Mouse (Mus musculus): Measurements from ENCODE around the gene Cdc34. TPM values are rescaled to one million over a fixed set of nuclear protein-coding genes. Genes with fewer than 3 reads are reported as not detected.

The Cdc34 gene
- total RNA-seq, 2 experiments from 2014 or later: 75.9 to 78.0 TPM

DNA sequence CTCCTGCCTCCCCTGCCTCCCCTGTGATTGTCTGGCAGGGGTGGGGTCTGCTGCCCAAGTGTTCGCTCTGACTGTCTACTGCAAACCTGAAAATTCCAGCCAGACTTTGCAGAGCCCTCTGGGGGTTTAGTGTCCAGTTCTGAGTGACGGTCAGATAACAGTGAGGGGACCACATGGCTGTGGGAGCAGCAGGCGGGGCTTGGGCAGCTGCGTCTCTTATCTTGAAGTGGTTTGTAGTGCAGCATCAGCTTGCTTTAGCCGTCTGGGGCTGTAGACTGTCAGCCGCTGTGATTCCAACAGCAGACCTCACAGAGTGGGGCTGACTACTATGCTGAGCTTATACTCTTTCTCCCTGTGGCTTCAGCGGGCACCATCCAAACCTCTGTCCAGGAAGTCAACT is 27.3 kb downstream of the Cdc34 start:
- intact Hi-C loops (cut with DNase I): no loop called here

GRCm38 (mm10) chr10:79712029-79712428 is 30.0 kb downstream of the Cdc34 start:
- intact Hi-C loops (cut with DNase I): no loop called here
- DNase-seq (ENCODE audit: low spot score in 2 of 2): no peak

More for the DNA sequence above, 27.3 kb downstream of the Cdc34 start:
- no peak for DNase-seq (ENCODE audit: low spot score in 2 of 2)

DNA sequence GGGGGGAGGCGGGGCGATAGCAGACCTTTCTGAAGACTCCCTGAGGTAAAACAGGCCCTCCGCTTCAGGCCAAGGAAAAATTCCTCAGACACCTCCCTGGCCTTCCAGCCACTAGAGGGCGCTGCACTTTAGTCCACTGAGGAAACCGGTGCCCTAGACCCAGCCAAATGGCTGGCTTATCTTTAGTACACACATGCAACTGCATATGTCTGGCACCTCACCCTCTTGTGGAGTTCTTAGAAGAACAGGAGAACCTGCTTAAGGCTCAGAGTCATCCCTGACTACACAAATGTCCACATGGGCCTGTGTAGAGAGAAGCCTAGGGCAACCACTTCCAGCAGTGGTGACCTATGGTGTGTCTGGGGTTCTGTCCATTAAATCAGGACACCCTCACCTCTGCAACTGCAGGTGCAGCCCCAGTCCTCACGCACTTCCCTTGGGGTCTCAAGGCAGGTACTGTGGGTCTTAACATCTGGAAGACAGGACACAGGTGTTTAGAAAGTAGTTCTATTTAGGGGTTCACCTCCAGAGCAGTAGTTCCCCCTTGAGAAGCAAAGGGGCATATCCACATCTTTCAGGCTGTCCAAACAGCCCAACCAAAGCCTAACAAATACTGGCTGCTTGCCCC is 30.6 kb downstream of the Cdc34 start:
- intact Hi-C loops (cut with DNase I): no loop called here
- DNase-seq (ENCODE audit: low spot score in 2 of 2): peak; percentile 73 to 84

GRCm38 (mm10) chr10:79713163-79713562 is 31.2 kb downstream of the Cdc34 start:
- no peak for DNase-seq (ENCODE audit: low spot score in 2 of 2)
- intact Hi-C loops (cut with DNase I): no loop called here

- DNase-seq (ENCODE audit: low spot score in 2 of 2): no peak
- intact Hi-C loops (cut with DNase I): no loop called here
Observed at GRCm38 (mm10) chr10:79714996-79715395, 33.0 kb downstream of the Cdc34 start.

- intact Hi-C loops (cut with DNase I): no loop called here
- DNase-seq (ENCODE audit: low spot score in 2 of 2): no peak
Observed at GRCm38 (mm10) chr10:79716254-79716987, 34.4 kb downstream of the Cdc34 start, which contains the start of gene Hcn2. Hcn2 (plus strand) TSS chr10:79716634.

DNA sequence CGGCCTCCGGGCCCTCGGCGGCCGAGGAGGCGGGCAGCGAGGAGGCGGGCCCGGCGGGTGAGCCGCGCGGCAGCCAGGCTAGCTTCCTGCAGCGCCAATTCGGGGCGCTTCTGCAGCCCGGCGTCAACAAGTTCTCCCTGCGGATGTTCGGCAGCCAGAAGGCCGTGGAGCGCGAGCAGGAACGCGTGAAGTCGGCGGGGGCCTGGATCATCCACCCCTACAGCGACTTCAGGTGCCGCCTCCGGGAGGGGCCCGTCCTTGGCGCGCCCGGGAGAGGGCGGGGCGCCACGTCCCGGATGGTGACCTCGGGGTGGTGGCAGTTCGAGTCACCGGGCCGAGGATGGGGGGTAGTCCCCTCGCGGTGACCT is 35.0 kb downstream of the Cdc34 start:
- peak; percentile 61 to 66 for DNase-seq (ENCODE audit: low spot score in 2 of 2)
- intact Hi-C loops (cut with DNase I): no loop called here

DNA sequence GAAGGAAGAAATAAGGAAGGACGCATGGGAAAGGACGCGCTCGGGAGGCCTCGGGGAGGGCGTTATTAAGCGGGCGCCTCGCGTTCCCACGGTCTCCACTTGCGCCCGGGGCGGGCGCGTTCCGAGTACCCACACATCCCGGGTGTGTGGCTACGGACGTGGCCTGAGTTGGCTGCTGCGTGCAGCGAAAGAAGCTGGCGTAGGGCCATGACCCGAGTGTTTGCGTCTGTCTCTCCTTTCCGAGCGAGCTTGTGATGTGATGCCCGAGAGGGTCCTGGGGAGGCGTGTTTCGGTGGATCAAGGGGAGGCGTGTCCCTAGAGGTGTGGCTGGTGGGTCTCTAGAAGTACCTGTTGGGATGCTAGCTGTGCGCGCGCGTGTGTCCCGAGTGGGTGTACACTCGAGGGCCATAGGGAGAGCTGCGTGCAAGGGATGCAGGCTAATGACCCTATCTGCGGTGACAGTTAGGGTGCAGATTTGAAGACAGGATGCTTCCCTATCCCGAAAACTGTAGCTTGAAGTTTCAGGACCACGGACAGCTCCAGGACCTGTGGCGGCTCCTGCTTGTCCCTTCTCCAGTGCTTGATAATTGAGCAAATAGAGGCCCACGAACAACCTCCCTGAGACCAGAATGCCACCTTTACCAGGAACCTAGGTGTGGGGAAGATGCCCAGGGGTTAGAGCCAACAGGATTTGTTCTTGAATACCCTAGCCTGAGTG is 35.8 kb downstream of the Cdc34 start:
- no peak for DNase-seq (ENCODE audit: low spot score in 2 of 2)

DNA sequence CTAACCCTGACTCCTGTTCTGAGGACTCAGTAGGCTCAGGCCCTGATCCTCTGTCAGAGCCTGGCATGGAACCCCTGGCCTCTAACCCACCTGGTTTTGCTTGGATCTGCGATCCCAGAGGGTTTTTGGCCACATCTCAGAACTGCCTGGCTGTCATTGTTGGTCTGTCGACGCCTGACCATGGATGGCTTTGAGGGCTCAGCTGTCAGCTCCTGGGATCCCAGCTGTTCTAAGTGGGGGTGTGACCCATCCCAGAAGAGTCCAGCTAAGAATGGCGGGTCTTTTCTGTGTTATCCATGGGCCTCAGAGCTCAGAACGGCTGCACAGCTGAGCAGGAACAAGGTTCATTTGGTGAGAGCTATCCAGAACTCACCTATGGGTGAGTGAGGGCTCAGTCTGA is 39.1 kb downstream of the Cdc34 start:
- intact Hi-C loops (cut with DNase I): loop anchor here (5.0 kb wide), 1 partner anchor 101 kb away; the partner anchor contains the start of gene Misp
- DNase-seq (ENCODE audit: low spot score in 2 of 2): no peak

More for the DNA sequence above, 35.8 kb downstream of the Cdc34 start:
- intact Hi-C loops (cut with DNase I): no loop called here

GRCm38 (mm10) chr10:79723047-79723446 is 41.1 kb downstream of the Cdc34 start:
- intact Hi-C loops (cut with DNase I): loop anchor here (5.0 kb wide), 1 partner anchor 99 kb away; the partner anchor contains the start of gene Misp
- no peak for DNase-seq (ENCODE audit: low spot score in 2 of 2)

- DNase-seq (ENCODE audit: low spot score in 2 of 2): no peak
- intact Hi-C loops (cut with DNase I): loop anchor here (5.0 kb wide), 1 partner anchor 99 kb away; the partner anchor contains the start of gene Misp
Observed at GRCm38 (mm10) chr10:79723692-79724091, 41.7 kb downstream of the Cdc34 start.

GRCm38 (mm10) chr10:79726090-79726489 is 44.1 kb downstream of the Cdc34 start:
- DNase-seq (ENCODE audit: low spot score in 2 of 2): no peak
- intact Hi-C loops (cut with DNase I): loop anchor here (1.0 kb wide), 1 partner anchor 31 kb away; no protein-coding TSS in a partner anchor

- intact Hi-C loops (cut with DNase I): no loop called here
- DNase-seq (ENCODE audit: low spot score in 2 of 2): peak in 1 of 2 experiments; percentile 82
Observed at GRCm38 (mm10) chr10:79728323-79729249, 46.6 kb downstream of the Cdc34 start.

DNA sequence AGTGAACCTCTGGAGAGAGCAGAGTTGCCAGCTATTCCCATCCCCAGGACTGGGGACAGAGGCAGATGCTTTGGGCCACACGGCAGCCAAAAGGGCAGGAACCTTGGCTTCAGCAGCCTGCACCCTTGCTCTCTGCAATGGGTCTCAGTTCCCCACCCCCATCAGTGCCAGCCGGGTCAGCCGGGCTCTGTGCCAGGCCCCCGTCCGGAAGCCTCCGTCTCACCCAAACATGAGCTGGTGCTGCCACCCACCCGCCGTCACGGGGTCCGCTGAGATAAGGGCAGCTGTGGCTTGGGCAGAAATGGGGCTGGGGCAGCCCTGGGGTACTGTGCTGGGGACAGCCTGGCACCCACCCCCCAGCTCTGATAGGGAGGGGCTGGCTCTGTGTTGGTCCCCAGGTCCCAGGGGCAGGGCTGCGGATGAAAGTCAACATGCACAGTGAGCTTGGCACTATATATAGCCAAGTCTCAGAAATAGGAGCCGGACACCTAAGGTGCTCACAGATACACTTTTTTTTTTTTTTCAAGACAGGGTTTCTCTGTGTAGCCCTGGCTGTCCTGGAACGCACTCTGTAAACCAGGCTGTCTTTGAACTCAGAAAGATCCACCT is 47.5 kb downstream of the Cdc34 start:
- intact Hi-C loops (cut with DNase I): no loop called here
- DNase-seq (ENCODE audit: low spot score in 2 of 2): peak in 1 of 2 experiments; percentile 61

- intact Hi-C loops (cut with DNase I): no loop called here
- no peak for DNase-seq (ENCODE audit: low spot score in 2 of 2)
Observed at GRCm38 (mm10) chr10:79732500-79732899, 50.5 kb downstream of the Cdc34 start.

DNA sequence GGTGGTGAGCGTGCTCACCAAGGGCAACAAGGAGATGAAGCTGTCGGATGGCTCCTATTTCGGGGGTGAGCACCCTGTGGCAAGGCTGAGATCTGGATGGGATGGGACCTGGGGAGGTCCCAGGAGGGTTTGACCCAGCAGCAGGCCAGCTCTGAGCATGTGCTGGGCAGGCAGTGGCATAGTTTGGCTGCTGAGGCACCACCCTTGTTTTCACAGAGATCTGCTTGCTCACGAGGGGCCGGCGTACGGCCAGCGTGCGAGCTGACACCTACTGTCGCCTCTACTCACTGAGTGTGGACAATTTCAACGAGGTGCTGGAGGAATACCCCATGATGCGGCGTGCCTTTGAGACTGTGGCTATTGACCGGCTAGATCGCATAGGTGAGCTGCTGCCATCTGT is 51.9 kb downstream of the Cdc34 start:
- intact Hi-C loops (cut with DNase I): no loop called here

DNA sequence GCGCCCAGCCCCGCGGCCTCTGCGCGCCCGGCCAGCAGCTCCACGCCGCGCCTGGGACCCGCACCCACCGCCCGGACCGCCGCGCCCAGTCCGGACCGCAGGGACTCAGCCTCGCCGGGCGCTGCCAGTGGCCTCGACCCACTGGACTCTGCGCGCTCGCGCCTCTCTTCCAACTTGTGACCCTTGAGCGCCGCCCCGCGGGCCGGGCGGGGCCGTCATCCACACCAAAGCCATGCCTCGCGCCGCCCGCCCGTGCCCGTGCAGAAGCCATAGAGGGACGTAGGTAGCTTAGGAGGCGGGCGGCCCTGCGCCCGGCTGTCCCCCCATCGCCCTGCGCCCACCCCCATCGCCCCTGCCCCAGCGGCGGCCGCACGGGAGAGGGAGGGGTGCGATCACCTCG is 53.4 kb downstream of the Cdc34 start:
- intact Hi-C loops (cut with DNase I): no loop called here
- no peak for DNase-seq (ENCODE audit: low spot score in 2 of 2)

More for the DNA sequence above, 51.9 kb downstream of the Cdc34 start:
- no peak for DNase-seq (ENCODE audit: low spot score in 2 of 2)

GRCm38 (mm10) chr10:79736706-79737105 is 54.7 kb downstream of the Cdc34 start:
- intact Hi-C loops (cut with DNase I): no loop called here

More at GRCm38 (mm10) chr10:79736706-79737105, 54.7 kb downstream of the Cdc34 start:
- DNase-seq (ENCODE audit: low spot score in 2 of 2): no peak

Data from left cerebral cortex, postnatal 25 days (tissue).